Mouse (Mus musculus) lung, embryonic 15.5 days (tissue): ENCODE data around the gene Olfr658. TPM values are rescaled to one million over a fixed set of nuclear protein-coding genes. Genes with fewer than 3 reads are reported as not detected.
A peak's percentile ranks its signal among the peaks of the same experiment; 100 is the strongest.

Source experiments
- ATAC-seq: fragments of 200-750 bp; cut with Nextera tagmentation; 2 replicates; pipeline ENCODE4 v1.8.0; 2017; ENCODE audit warnings: moderate number of reproducible peaks, borderline replicate concordance; ENCODE audit not compliant: low FRiP score, low TSS enrichment; ENCODE audit errors: extremely low read depth
- H3K27ac ChIP-seq: fragments of 300-500 bp; sonication (generic); 2 replicates; pipeline ENCODE4 v1.5.1; 2015; ENCODE audit warnings: moderate library complexity, mild to moderate bottlenecking, inconsistent platforms
- H3K27me3 ChIP-seq: fragments of 300-500 bp; sonication (generic); 2 replicates; pipeline ENCODE4 v1.6.1; 2015; ENCODE audit warnings: inconsistent platforms
- H3K36me3 ChIP-seq: fragments of 300-500 bp; sonication (generic); 2 replicates; pipeline ENCODE4 v1.6.1; 2015; ENCODE audit warnings: inconsistent platforms
- H3K4me1 ChIP-seq: fragments of 300-500 bp; sonication (generic); 2 replicates; pipeline ENCODE4 v1.6.1; 2015; ENCODE audit warnings: inconsistent platforms
- H3K4me2 ChIP-seq: fragments of 300-500 bp; sonication (generic); 2 replicates; pipeline ENCODE4 v1.6.1; 2015; ENCODE audit warnings: inconsistent platforms, mild to moderate bottlenecking, moderate library complexity
- H3K4me3 ChIP-seq: fragments of 300-500 bp; sonication (generic); 2 replicates; pipeline ENCODE4 v1.5.1; 2015; ENCODE audit warnings: mild to moderate bottlenecking, inconsistent platforms
- H3K9ac ChIP-seq: fragments of 300-500 bp; sonication (generic); 2 replicates; pipeline ENCODE4 v1.6.1; 2015; ENCODE audit warnings: inconsistent platforms
- H3K9me3 ChIP-seq: fragments of 300-500 bp; sonication (generic); 2 replicates; pipeline ENCODE4 v1.6.1; 2016; ENCODE audit warnings: inconsistent platforms
- WGBS: fragments of 180-500 bp; shearing (Covaris S2); methylation state at CpG from one replicate; pipeline ENCODE4 v1.1.7; 2015; 5-methylcytosine and 5-hydroxymethylcytosine counted together
- polyA plus RNA-seq: library from polyadenylated mRNA; unstranded; fragments of >200 nt; fragmentation: Nextera tagmentation; extraction: Ambion mirVana; gene quantifications from 2 replicates; pipeline ENCODE4 v1.2.1, GENCODE M21; 2015

The Olfr658 gene
- not detected in 2 replicates for polyA plus RNA-seq

GRCm38 (mm10) chr7:104646841-104647482 lies at the start of gene Olfr658:
TSS of gene Olfr658 (minus strand) at chr7:104647305.
- no peak within 1 kb of the TSS for H3K27ac ChIP-seq
- no peaks in the 10 kb centered on the region for H3K9me3 ChIP-seq
- no peaks in the 10 kb centered on the region for H3K36me3 ChIP-seq
- ATAC-seq, result peak; percentile 55
- H3K4me2 ChIP-seq, result peak within 1 kb of the TSS; percentile 44
- 13% methylated on average over 20 of the region's 22 CpGs for WGBS
- H3K27me3 ChIP-seq, result no peaks in the 10 kb centered on the region
- no peak within 1 kb of the TSS for H3K9ac ChIP-seq
- H3K4me3 ChIP-seq, result no peak within 1 kb of the TSS
- H3K4me1 ChIP-seq, result no peaks in the 10 kb centered on the region

- no peak for ATAC-seq
- Histone ChIP-seq H3K4me2 (no peak within 1 kb of the TSS), H3K4me3 (no peak within 1 kb of the TSS), H3K4me1 (no peaks in the 10 kb centered on the region), H3K27me3 (no peaks in the 10 kb centered on the region), H3K9me3 (no peaks in the 10 kb centered on the region), H3K27ac (no peak within 1 kb of the TSS), H3K9ac (no peak within 1 kb of the TSS), H3K36me3 (no peaks in the 10 kb centered on the region)
- 89% methylated on average over 2 of the region's 2 CpGs for WGBS
Measured at GRCm38 (mm10) chr7:104686201-104686600, 39.1 kb upstream of the Olfr658 start, which contains the start of gene Olfr661. TSS of gene Olfr661 (plus strand) at chr7:104686501.

GRCm38 (mm10) chr7:104666453-104666852 lies 19.3 kb upstream of the Olfr658 start, which contains the start of gene Olfr659:
TSS of gene Olfr659 (plus strand) at chr7:104666753.
- Histone ChIP-seq H3K36me3 (no peaks in the 10 kb centered on the region), H3K4me2 (no peak within 1 kb of the TSS), H3K27me3 (no peaks in the 10 kb centered on the region), H3K4me1 (no peaks in the 10 kb centered on the region), H3K4me3 (no peak within 1 kb of the TSS), H3K9me3 (no peaks in the 10 kb centered on the region), H3K9ac (no peak within 1 kb of the TSS), H3K27ac (no peak within 1 kb of the TSS)
- WGBS, result 82% methylated on average over 3 of the region's 3 CpGs
- no peak for ATAC-seq

GRCm38 (mm10) chr7:104624494-104624893 lies 22.6 kb downstream of the Olfr658 start, which contains the start of gene Olfr657:
TSS of gene Olfr657 (plus strand) at chr7:104624794.
- H3K4me1 ChIP-seq, result no peaks in the 10 kb centered on the region
- H3K9ac ChIP-seq, result no peak within 1 kb of the TSS
- H3K4me3 ChIP-seq, result no peak within 1 kb of the TSS
- ATAC-seq, result no peak
- no peak within 1 kb of the TSS for H3K27ac ChIP-seq
- H3K36me3 ChIP-seq, result no peaks in the 10 kb centered on the region
- no peaks in the 10 kb centered on the region for H3K9me3 ChIP-seq
- H3K27me3 ChIP-seq, result no peaks in the 10 kb centered on the region
- H3K4me2 ChIP-seq, result no peak within 1 kb of the TSS

GRCm38 (mm10) chr7:104613655-104614054 lies 33.5 kb downstream of the Olfr658 start, which contains the start of gene Olfr656:
TSS of gene Olfr656 (plus strand) at chr7:104613955.
- Histone ChIP-seq H3K4me3 (no peak within 1 kb of the TSS), H3K36me3 (no peaks in the 10 kb centered on the region), H3K4me1 (no peaks in the 10 kb centered on the region), H3K9me3 (no peaks in the 10 kb centered on the region), H3K9ac (no peak within 1 kb of the TSS), H3K27ac (no peak within 1 kb of the TSS), H3K4me2 (no peak within 1 kb of the TSS), H3K27me3 (no peaks in the 10 kb centered on the region)
- no peak for ATAC-seq
- 78% methylated on average over 4 of the region's 4 CpGs for WGBS

GRCm38 (mm10) chr7:104604727-104605126 lies 42.4 kb downstream of the Olfr658 start:
- Histone ChIP-seq H3K4me2 (no peak overlapping the region), H3K36me3 (no peaks in the 10 kb centered on the region), H3K27me3 (no peaks in the 10 kb centered on the region), H3K9me3 (no peaks in the 10 kb centered on the region), H3K4me3 (no peak overlapping the region), H3K27ac (no peak overlapping the region), H3K9ac (no peak overlapping the region), H3K4me1 (no peaks in the 10 kb centered on the region)
- no peak for ATAC-seq

- no peak overlapping the region for H3K4me3 ChIP-seq
- H3K27ac ChIP-seq, result no peak overlapping the region
- H3K36me3 ChIP-seq, result no peaks in the 10 kb centered on the region
- H3K4me2 ChIP-seq, result no peak overlapping the region
- H3K9ac ChIP-seq, result no peak overlapping the region
- no peaks in the 10 kb centered on the region for H3K4me1 ChIP-seq
- H3K27me3 ChIP-seq, result no peaks in the 10 kb centered on the region
- 2% methylated on average over 3 of the region's 3 CpGs for WGBS
- H3K9me3 ChIP-seq, result no peaks in the 10 kb centered on the region
- ATAC-seq, result no peak
Measured at GRCm38 (mm10) chr7:104603173-104603572, 43.9 kb downstream of the Olfr658 start.

GRCm38 (mm10) chr7:104601679-104602078 lies 45.4 kb downstream of the Olfr658 start, which contains the start of gene Olfr655:
TSS of gene Olfr655 (minus strand) at chr7:104601779.
- Histone ChIP-seq H3K4me2 (no peak within 1 kb of the TSS), H3K36me3 (no peaks in the 10 kb centered on the region), H3K9me3 (no peaks in the 10 kb centered on the region), H3K9ac (no peak within 1 kb of the TSS), H3K4me1 (no peaks in the 10 kb centered on the region), H3K27ac (no peak within 1 kb of the TSS), H3K4me3 (no peak within 1 kb of the TSS), H3K27me3 (no peaks in the 10 kb centered on the region)
- no peak for ATAC-seq
- 80% methylated on average over 2 of the region's 2 CpGs for WGBS

Other genes starting within 250 kb of the Olfr658 start
- 0.22 and 0.26 TPM in 2 replicates for gene Trim30c, start 246.5 kb downstream of the Olfr658 start, polyA plus RNA-seq
- 1.0 and 1.9 TPM in 2 replicates for gene Trim30a, start 182.1 kb downstream of the Olfr658 start, polyA plus RNA-seq
- gene Trim30d, start 139.5 kb downstream of the Olfr658 start, polyA plus RNA-seq, result 0.55 and 0.76 TPM in 2 replicates
- gene Olfr651, start 97.2 kb downstream of the Olfr658 start, polyA plus RNA-seq, result not detected in 2 replicates
- not detected in 2 replicates for gene Olfr652, start 86.4 kb downstream of the Olfr658 start, polyA plus RNA-seq
- not detected in 2 replicates for gene Olfr653, start 70.0 kb downstream of the Olfr658 start, polyA plus RNA-seq
- gene Olfr654, start 60.3 kb downstream of the Olfr658 start, polyA plus RNA-seq, result not detected in 2 replicates
- not detected in 2 replicates for gene Olfr655, start 45.5 kb downstream of the Olfr658 start, polyA plus RNA-seq
- not detected in 2 replicates for gene Olfr656, start 33.4 kb downstream of the Olfr658 start, polyA plus RNA-seq
- not detected in 2 replicates for gene Olfr657, start 22.5 kb downstream of the Olfr658 start, polyA plus RNA-seq
- not detected in 2 replicates for gene Olfr659, start 19.4 kb upstream of the Olfr658 start, polyA plus RNA-seq
- gene Olfr661, start 39.2 kb upstream of the Olfr658 start, polyA plus RNA-seq, result not detected in 2 replicates
- not detected in 2 replicates for gene Usp17le, start 130.2 kb upstream of the Olfr658 start, polyA plus RNA-seq
- not detected in 2 replicates for gene Usp17lb, start 195.3 kb upstream of the Olfr658 start, polyA plus RNA-seq
- not detected in 2 replicates for gene Usp17la, start 209.7 kb upstream of the Olfr658 start, polyA plus RNA-seq
- gene Olfr665, start 230.7 kb upstream of the Olfr658 start, polyA plus RNA-seq, result not detected in 2 replicates
- not detected in 2 replicates for gene Olfr666, start 248.6 kb upstream of the Olfr658 start, polyA plus RNA-seq